Mouse (Mus musculus) liver, adult 2 months (tissue): ENCODE results near the gene Cmah. TPM values are rescaled to one million over a fixed set of nuclear protein-coding genes. Genes with fewer than 3 reads are reported as not detected.

Source experiments
- DNase-seq: peaks from one replicate; pipeline ENCODE4 v3.0.0-alpha.2; 2011; ENCODE audit warnings: low read depth, low spot score; ENCODE audit errors: extremely low read depth
- H3K27ac ChIP-seq: fragments of 200-500 bp; replicated peaks from 2 replicates; pipeline ENCODE4 v1.5.1; 2012; ENCODE audit warnings: low read depth, mild to moderate bottlenecking, control low read depth, inconsistent platforms, low read length; ENCODE audit not compliant: insufficient read depth
- H3K27me3 ChIP-seq: fragments of 200-500 bp; 2 replicates; pipeline ENCODE4 v1.6.1; 2012; ENCODE audit warnings: mild to moderate bottlenecking, moderate library complexity, low read length, inconsistent platforms; ENCODE audit not compliant: control insufficient read depth, insufficient read depth
- H3K36me3 ChIP-seq: fragments of 200-500 bp; 2 replicates; pipeline ENCODE4 v1.6.1; 2012; ENCODE audit warnings: low read length, inconsistent platforms; ENCODE audit not compliant: control insufficient read depth, insufficient read depth
- H3K4me1 ChIP-seq: fragments of 200-500 bp; 2 replicates; pipeline ENCODE4 v1.6.1; 2011; ENCODE audit warnings: low read length; ENCODE audit not compliant: control insufficient read depth, insufficient read depth
- H3K4me3 ChIP-seq: fragments of 200-500 bp; 2 replicates; pipeline ENCODE4 v1.5.1; 2011; ENCODE audit warnings: low read depth, mild to moderate bottlenecking, control low read depth, low read length, moderate library complexity; ENCODE audit not compliant: insufficient read depth
- H3K79me2 ChIP-seq: fragments of 200-500 bp; 2 replicates; pipeline ENCODE4 v1.6.1; 2012; ENCODE audit warnings: inconsistent platforms, mild to moderate bottlenecking, low read length, moderate library complexity; ENCODE audit not compliant: control insufficient read depth, insufficient read depth
- H3K9ac ChIP-seq: fragments of 200-500 bp; 2 replicates; pipeline ENCODE4 v1.6.1; 2012; ENCODE audit warnings: low read depth, mild to moderate bottlenecking, control low read depth, inconsistent platforms, low read length
- CTCF ChIP-seq: fragments of 200-500 bp; IDR thresholded peaks from 2 replicates; pipeline ENCODE4 v1.5.1; 2011; ENCODE audit warnings: low read depth, low read length, control low read depth
- POLR2A ChIP-seq: fragments of 200-500 bp; IDR thresholded peaks from 2 replicates; pipeline ENCODE4 v1.6.1; 2011; ENCODE audit warnings: low read length, control low read depth; ENCODE audit not compliant: insufficient read depth; ENCODE audit errors: extremely low read depth
- WGBS: fragments of 180-500 bp; shearing (Covaris S2); methylation state at CpG from one replicate; pipeline ENCODE4 v1.1.7; 2018; 5-methylcytosine and 5-hydroxymethylcytosine counted together
- polyA plus RNA-seq: library from polyadenylated mRNA; depleted of rRNA; stranded (reverse); fragments of >200 nt; gene quantifications from 2 replicates; pipeline ENCODE4 v1.2.3, GENCODE M21; 2012
- total RNA-seq: library from RNA; depleted of rRNA; stranded (reverse); fragments of >200 nt; gene quantifications from 2 replicates; pipeline ENCODE4 v1.2.3, GENCODE M21; 2014

Cmah gene
- total and polyA plus RNA-seq, 2 experiments = 11.8 to 49.3 TPM

DNA sequence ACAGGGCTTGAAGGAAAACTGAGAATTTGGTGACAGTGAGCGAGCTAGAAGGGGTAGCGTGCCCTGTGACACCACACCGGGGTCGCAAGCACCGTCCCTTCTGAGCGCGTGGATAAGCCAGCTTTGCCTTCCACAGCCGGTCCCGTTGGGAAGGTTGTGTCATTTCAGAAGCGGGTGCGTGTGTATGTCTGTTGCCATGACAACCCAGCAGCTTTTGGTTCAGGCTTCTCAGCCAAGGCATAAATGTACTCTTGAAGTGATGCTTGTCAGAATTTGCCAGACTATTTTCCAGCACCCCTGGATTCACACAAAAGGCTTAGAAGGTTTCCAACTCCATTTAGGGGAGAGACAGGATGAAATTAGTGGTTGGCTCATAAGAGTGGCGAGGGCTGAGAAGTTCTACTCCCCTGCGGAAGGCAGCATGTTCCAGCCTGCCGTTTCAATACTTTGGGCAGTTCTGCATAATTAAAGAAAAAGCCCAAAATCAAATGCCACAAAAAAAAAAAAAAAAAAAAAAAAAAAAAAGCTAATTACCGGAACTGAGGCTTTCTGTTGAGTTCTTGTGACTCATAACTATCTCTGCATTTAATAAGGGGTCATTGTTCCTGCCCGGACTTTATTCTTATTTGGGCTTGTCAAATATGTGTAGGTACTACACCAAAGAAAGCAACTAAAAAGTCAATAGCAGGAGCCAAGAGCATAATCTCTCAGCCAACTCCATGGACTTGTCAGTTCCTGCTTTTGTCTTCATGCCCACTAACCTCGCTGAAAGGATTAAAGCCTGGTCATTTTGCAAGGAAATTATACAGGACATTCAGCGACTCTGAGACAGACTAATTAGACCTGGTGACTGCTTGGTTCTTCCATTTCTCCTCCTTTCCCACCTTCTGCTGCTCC, 194.5 kb downstream of the Cmah start:
- Histone ChIP-seq H3K9ac (no peak overlapping the region), H3K79me2 (no peaks in the 10 kb centered on the region), H3K36me3 (no peaks in the 10 kb centered on the region), H3K4me1 (no peaks in the 10 kb centered on the region), H3K27ac (no peak overlapping the region), H3K4me3 (no peak overlapping the region), H3K27me3 (0 out of 2 replicates have a peak, but pooled peaks cover 2% of the 10 kb centered on the region)
- DNase-seq = no peak
- WGBS = 64% methylated on average over 18 of the region's 18 CpGs
- TF ChIP-seq POLR2A (no peak), CTCF (no peak)

- TF ChIP-seq CTCF = no peak
- TF ChIP-seq POLR2A = no peak
- H3K79me2 ChIP-seq = no peaks in the 10 kb centered on the region
- H3K36me3 ChIP-seq = no peaks in the 10 kb centered on the region
- H3K4me3 ChIP-seq = no peak overlapping the region
- no peak for DNase-seq
- no peaks in the 10 kb centered on the region for H3K4me1 ChIP-seq
- H3K9ac ChIP-seq = no peak overlapping the region
- no peak overlapping the region for H3K27ac ChIP-seq
- 0 out of 2 replicates have a peak, but pooled peaks cover 2% of the 10 kb centered on the region for H3K27me3 ChIP-seq
- 82% methylated on average over 7 of the region's 7 CpGs for WGBS
These were observed 195.2 kb downstream of the Cmah start for GRCm38 (mm10) chr13:24522343-24522837.

DNA sequence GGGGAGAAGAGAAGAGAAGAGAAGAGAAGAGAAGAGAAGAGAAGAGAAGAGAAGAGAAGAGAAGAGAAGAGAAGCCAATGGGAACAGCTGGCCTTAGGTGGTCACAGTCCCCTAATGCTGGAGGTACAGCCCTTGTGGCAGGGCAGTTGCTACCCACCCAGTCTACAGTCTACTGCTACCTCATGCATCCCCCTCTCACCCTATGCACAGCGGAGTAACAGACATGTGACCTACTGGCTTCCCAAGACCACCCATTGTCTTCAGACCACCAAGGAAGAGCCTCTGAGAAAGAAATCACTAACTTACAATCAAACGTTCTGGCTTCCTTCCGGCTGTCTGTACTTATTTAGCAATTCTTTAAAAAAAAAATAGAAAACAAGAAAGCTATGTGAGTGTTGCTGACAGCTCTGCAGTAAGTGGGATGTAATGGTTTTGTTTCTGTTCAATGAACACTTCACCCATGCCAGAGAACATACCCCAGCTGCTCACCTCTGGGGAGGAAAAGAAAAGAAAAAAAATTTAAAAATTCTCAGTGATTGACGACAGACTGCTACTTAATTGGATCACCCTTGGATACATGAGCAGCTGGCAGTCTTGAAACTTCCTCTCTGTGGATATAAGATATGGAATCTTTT, 196.5 kb downstream of the Cmah start:
- H3K4me1 ChIP-seq = no peaks in the 10 kb centered on the region
- DNase-seq = no peak
- no peak overlapping the region for H3K27ac ChIP-seq
- WGBS = 88% methylated on average over 4 of the region's 4 CpGs
- no peaks in the 10 kb centered on the region for H3K36me3 ChIP-seq
- TF ChIP-seq POLR2A = no peak
- TF ChIP-seq CTCF = no peak
- no peak overlapping the region for H3K9ac ChIP-seq
- no peak overlapping the region for H3K4me3 ChIP-seq
- H3K27me3 ChIP-seq = 0 out of 2 replicates have a peak, but pooled peaks cover 2% of the 10 kb centered on the region
- H3K79me2 ChIP-seq = no peaks in the 10 kb centered on the region

- H3K36me3 ChIP-seq = no peaks in the 10 kb centered on the region
- no peak for DNase-seq
- no peaks in the 10 kb centered on the region for H3K79me2 ChIP-seq
- H3K9ac ChIP-seq = no peak overlapping the region
- 67% methylated on average over 1 of the region's 1 CpGs for WGBS
- H3K27ac ChIP-seq = no peak overlapping the region
- TF ChIP-seq CTCF = no peak
- no peak for TF ChIP-seq POLR2A
- 0 out of 2 replicates have a peak, but pooled peaks cover 2% of the 10 kb centered on the region for H3K27me3 ChIP-seq
- no peak overlapping the region for H3K4me3 ChIP-seq
- H3K4me1 ChIP-seq = no peaks in the 10 kb centered on the region
These were observed 197.3 kb downstream of the Cmah start for GRCm38 (mm10) chr13:24524468-24524867.

DNA sequence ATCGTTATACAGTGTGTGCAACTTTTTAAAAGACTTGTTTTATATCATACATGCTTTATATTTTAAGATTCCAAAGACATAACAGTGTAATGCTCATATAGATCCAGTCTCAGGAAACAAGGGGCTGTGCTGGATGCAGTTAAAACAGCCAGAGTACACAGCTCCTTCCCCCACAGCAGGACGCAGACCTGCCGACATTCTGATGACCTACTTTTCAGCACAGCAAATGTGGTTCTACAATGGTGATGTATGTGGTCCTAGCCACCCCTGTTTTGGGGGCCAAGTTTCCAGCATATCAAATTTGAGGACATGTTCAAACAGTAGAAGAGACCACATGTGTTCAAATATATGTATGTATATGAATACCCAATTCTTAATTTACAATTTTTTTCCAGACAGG, 198.3 kb downstream of the Cmah start:
- TF ChIP-seq POLR2A = no peak
- no peak for TF ChIP-seq CTCF
- H3K9ac ChIP-seq = no peak overlapping the region
- H3K4me3 ChIP-seq = no peak overlapping the region
- H3K4me1 ChIP-seq = no peaks in the 10 kb centered on the region
- H3K27me3 ChIP-seq = 0 out of 2 replicates have a peak, but pooled peaks cover 2% of the 10 kb centered on the region
- H3K79me2 ChIP-seq = no peaks in the 10 kb centered on the region
- 73% methylated on average over 3 of the region's 3 CpGs for WGBS
- H3K36me3 ChIP-seq = no peaks in the 10 kb centered on the region
- no peak for DNase-seq
- H3K27ac ChIP-seq = no peak overlapping the region
